Mouse (Mus musculus): ENCODE measurements around the gene Acot7.

Acot7 gene

GRCm38 (mm10) chr4:152151451-152151965 lies 26.4 kb upstream of the Acot7 start:
- DNase-seq (ENCODE audit: extremely low spot score, low spot score), result no peak

GRCm38 (mm10) chr4:152151966-152152544 lies 25.9 kb upstream of the Acot7 start, which contains the start of gene Espn:
Espn (minus strand) TSS chr4:152152371.
- DNase-seq (ENCODE audit: extremely low spot score, low spot score), result peak; percentile 69

GRCm38 (mm10) chr4:152153771-152154177 lies 24.2 kb upstream of the Acot7 start:
- DNase-seq (ENCODE audit: extremely low spot score, low spot score), result peak; percentile 89

GRCm38 (mm10) chr4:152155019-152155418 lies 22.9 kb upstream of the Acot7 start:
- no peak for DNase-seq (ENCODE audit: extremely low spot score, low spot score)

GRCm38 (mm10) chr4:152157779-152158584 lies 20.0 kb upstream of the Acot7 start:
- DNase-seq (ENCODE audit: extremely low spot score, low spot score), result peak; percentile 60

GRCm38 (mm10) chr4:152158585-152159284 lies 19.2 kb upstream of the Acot7 start, which contains the start of gene Hes2:
Hes2 (plus strand) TSS chr4:152158867.
- peak; percentile 53 for DNase-seq (ENCODE audit: extremely low spot score, low spot score)

- no peak for DNase-seq (ENCODE audit: extremely low spot score, low spot score)
Measured at GRCm38 (mm10) chr4:152159285-152159678, 18.7 kb upstream of the Acot7 start.

- no peak for DNase-seq (ENCODE audit: extremely low spot score, low spot score)
Measured at GRCm38 (mm10) chr4:152160748-152161147, 17.2 kb upstream of the Acot7 start.

- no peak for DNase-seq (ENCODE audit: extremely low spot score, low spot score)
Measured at GRCm38 (mm10) chr4:152161601-152162000, 16.3 kb upstream of the Acot7 start.

- DNase-seq (ENCODE audit: extremely low spot score, low spot score), result no peak
Measured at GRCm38 (mm10) chr4:152162748-152163147, 15.2 kb upstream of the Acot7 start.

GRCm38 (mm10) chr4:152165036-152165931 lies 12.7 kb upstream of the Acot7 start:
- DNase-seq (ENCODE audit: extremely low spot score, low spot score), result peak; percentile 79

- DNase-seq (ENCODE audit: extremely low spot score, low spot score), result no peak
Measured at GRCm38 (mm10) chr4:152168052-152168451, 9.9 kb upstream of the Acot7 start.

GRCm38 (mm10) chr4:152169103-152169502 lies 8.8 kb upstream of the Acot7 start:
- DNase-seq (ENCODE audit: extremely low spot score, low spot score), result no peak

GRCm38 (mm10) chr4:152170286-152170685 lies 7.6 kb upstream of the Acot7 start:
- DNase-seq (ENCODE audit: extremely low spot score, low spot score), result no peak

GRCm38 (mm10) chr4:152171543-152171942 lies 6.4 kb upstream of the Acot7 start:
- DNase-seq (ENCODE audit: extremely low spot score, low spot score), result no peak

- DNase-seq (ENCODE audit: extremely low spot score, low spot score), result peak; percentile 83
Measured at GRCm38 (mm10) chr4:152173041-152173440, 4.9 kb upstream of the Acot7 start.

- DNase-seq (ENCODE audit: extremely low spot score, low spot score), result no peak
Measured at GRCm38 (mm10) chr4:152173956-152174355, 4.0 kb upstream of the Acot7 start.

GRCm38 (mm10) chr4:152176638-152177037 lies 1.3 kb upstream of the Acot7 start:
- no peak for DNase-seq (ENCODE audit: extremely low spot score, low spot score)

- DNase-seq (ENCODE audit: extremely low spot score, low spot score), result no peak
Measured at GRCm38 (mm10) chr4:152177174-152177536, 779 bp upstream of the Acot7 start.

GRCm38 (mm10) chr4:152178344-152178864 lies 470 bp downstream of the Acot7 start:
- DNase-seq (ENCODE audit: extremely low spot score, low spot score), result no peak
